Mouse (Mus musculus): ENCODE data around the gene Git1. TPM values are rescaled to one million over a fixed set of nuclear protein-coding genes. Genes with fewer than 3 reads are reported as not detected.

Git1 gene
- polyA plus RNA-seq, 1 experiment from 2014 or later: 3.2 TPM

DNA sequence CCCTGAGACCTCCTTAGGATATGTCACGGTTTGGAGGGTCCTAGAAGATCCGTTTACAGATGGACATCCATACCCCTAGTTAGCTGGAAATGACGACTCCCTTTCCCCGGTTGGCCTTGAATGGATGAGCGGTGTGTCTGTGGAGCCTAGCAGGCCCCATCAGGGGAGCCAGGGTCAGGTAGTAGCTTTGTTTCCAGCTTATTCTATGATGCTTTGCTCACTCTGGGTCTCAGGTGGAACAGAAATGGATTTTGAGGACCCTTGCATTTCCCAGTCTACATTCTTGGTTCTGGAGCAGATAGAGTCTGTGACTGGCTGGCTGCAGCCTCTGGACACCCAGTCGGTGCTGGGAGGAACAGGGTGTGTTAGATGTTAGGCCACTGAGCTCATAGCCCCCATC lies 1.4 kb downstream of the Git1 start:
- WGBS (ENCODE audit: insufficient replicate concordance): 69% methylated on average over 6 of the region's 6 CpGs
- Histone ChIP-seq H3K4me2 (peak overlapping the region; percentile 95), H3K36me3 (peaks cover 13% of the 10 kb centered on the region), H3K27ac (0 out of 2 replicates have a peak overlapping the region, but pooled peaks have one; percentile 82), H3K27me3 (replicated peaks) (peaks cover 12% of the 10 kb centered on the region), H3K4me1 (peaks cover 80% of the 10 kb centered on the region), H3K9me3 (replicated peaks) (no peaks in the 10 kb centered on the region), H3K4me3 (peak overlapping the region; percentile 88), H3K9ac (0 out of 2 replicates have a peak overlapping the region, but pooled peaks have one; percentile 88)
- ATAC-seq: no peak

DNA sequence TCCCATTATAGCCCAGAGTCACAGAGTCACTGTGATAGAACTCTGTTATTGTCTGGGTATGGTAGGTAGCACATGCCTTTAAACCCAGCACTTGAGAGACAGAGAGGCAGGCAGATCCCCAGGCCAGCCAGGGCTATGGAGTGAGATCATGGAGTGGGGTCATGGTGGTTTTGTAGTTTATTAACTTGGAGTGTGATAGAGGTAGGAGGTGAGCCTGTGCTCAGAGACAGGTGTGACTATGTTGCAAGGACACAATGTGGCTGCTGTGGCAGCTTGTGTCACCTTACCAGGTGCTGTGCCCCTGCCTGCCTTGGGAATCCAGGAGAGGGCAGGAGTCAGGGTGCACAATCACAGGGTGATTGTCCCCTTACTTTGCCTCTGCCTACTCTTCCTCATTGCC lies 2.1 kb downstream of the Git1 start:
- H3K4me2 ChIP-seq: no peak overlapping the region
- no peak overlapping the region for H3K27ac ChIP-seq
- peaks cover 5% of the 10 kb centered on the region for H3K27me3 ChIP-seq (replicated peaks)
- H3K9me3 ChIP-seq (replicated peaks): no peaks in the 10 kb centered on the region
- ATAC-seq: no peak
- H3K36me3 ChIP-seq: peaks cover 20% of the 10 kb centered on the region
- no peak overlapping the region for H3K9ac ChIP-seq
- peaks cover 73% of the 10 kb centered on the region for H3K4me1 ChIP-seq
- no peak overlapping the region for H3K4me3 ChIP-seq

GRCm38 (mm10) chr11:77497341-77497756 lies 4.0 kb downstream of the Git1 start:
- no peak overlapping the region for H3K4me3 ChIP-seq
- peaks cover 33% of the 10 kb centered on the region for H3K36me3 ChIP-seq
- H3K9me3 ChIP-seq (replicated peaks): no peaks in the 10 kb centered on the region
- 40% methylated on average over 6 of the region's 6 CpGs for WGBS (ENCODE audit: insufficient replicate concordance)
- H3K4me1 ChIP-seq: peaks cover 60% of the 10 kb centered on the region
- peak overlapping the region; percentile 73; the same call in 1 of the 2 replicates for H3K27ac ChIP-seq
- H3K27me3 ChIP-seq (replicated peaks): no peaks in the 10 kb centered on the region
- no peak overlapping the region; the same call in 1 of the 2 replicates for H3K4me2 ChIP-seq
- no peak overlapping the region for H3K9ac ChIP-seq
- no peak for ATAC-seq

DNA sequence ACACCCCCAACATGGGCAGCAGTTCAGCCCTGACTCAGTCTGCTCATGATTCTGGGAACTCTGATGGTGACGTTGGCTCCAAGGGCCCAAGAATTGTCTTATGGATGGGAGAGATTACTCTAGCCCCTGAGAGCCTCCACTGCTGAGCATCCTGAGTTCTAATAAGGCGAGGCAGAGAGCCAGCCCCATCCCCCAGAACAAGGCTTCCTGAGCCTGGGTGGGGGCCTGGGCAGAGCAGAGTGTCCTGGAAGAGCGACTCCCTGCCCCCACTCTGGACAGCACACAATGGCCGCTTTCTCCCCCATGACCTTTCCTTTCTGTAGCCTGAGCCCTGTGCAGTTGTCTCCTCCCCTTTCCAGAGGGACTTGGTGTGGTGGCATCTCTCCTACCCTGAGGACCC lies 4.5 kb downstream of the Git1 start:
- no peak for ATAC-seq
- Histone ChIP-seq H3K9me3 (replicated peaks) (no peaks in the 10 kb centered on the region), H3K36me3 (peaks cover 38% of the 10 kb centered on the region), H3K4me3 (no peak overlapping the region), H3K27me3 (replicated peaks) (no peaks in the 10 kb centered on the region), H3K4me1 (peaks cover 55% of the 10 kb centered on the region), H3K9ac (no peak overlapping the region), H3K27ac (0 out of 2 replicates have a peak overlapping the region, but pooled peaks have one; percentile 36), H3K4me2 (peak overlapping the region; percentile 10; the same call in 1 of the 2 replicates)
- 68% methylated on average over 4 of the region's 4 CpGs for WGBS (ENCODE audit: insufficient replicate concordance)

- no peaks in the 10 kb centered on the region for H3K9me3 ChIP-seq (replicated peaks)
- H3K4me3 ChIP-seq: no peak overlapping the region
- peaks cover 53% of the 10 kb centered on the region for H3K4me1 ChIP-seq
- no peak for ATAC-seq
- H3K4me2 ChIP-seq: peak overlapping the region; percentile 10; the same call in 1 of the 2 replicates
- H3K36me3 ChIP-seq: peaks cover 44% of the 10 kb centered on the region
- H3K27me3 ChIP-seq (replicated peaks): no peaks in the 10 kb centered on the region
- 0 out of 2 replicates have a peak overlapping the region, but pooled peaks have one; percentile 36 for H3K27ac ChIP-seq
- 79% methylated on average over 12 of the region's 12 CpGs for WGBS (ENCODE audit: insufficient replicate concordance)
- H3K9ac ChIP-seq: 0 out of 2 replicates have a peak overlapping the region, but pooled peaks have one; percentile 7
Observed at GRCm38 (mm10) chr11:77498261-77499139, 5.1 kb downstream of the Git1 start.

DNA sequence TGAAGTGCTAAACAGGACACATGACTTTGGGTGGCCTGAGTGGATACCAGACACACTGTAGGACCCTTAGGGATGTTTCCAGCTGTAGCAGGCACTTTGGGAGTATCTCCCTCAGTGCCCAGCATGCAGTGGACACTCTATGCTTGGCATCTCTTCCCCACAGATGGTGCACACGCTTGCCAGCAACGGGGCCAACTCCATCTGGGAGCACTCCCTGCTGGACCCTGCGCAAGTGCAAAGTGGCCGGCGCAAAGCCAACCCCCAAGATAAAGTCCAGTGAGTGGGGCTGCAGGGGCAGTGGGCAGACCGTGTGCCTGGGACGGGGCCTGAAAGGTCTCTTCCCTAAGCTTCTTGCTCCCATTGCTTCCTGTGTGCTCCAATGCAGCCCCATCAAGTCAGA lies 6.0 kb downstream of the Git1 start:
- Histone ChIP-seq H3K27ac (no peak overlapping the region), H3K4me1 (peaks cover 45% of the 10 kb centered on the region), H3K9ac (no peak overlapping the region), H3K36me3 (peaks cover 53% of the 10 kb centered on the region), H3K27me3 (replicated peaks) (no peaks in the 10 kb centered on the region), H3K4me2 (no peak overlapping the region), H3K9me3 (replicated peaks) (no peaks in the 10 kb centered on the region), H3K4me3 (no peak overlapping the region)
- ATAC-seq: no peak
- 79% methylated on average over 7 of the region's 7 CpGs for WGBS (ENCODE audit: insufficient replicate concordance)

- H3K4me3 ChIP-seq: no peak overlapping the region
- no peaks in the 10 kb centered on the region for H3K27me3 ChIP-seq (replicated peaks)
- H3K9ac ChIP-seq: no peak overlapping the region
- 86% methylated on average over 17 of the region's 17 CpGs for WGBS (ENCODE audit: insufficient replicate concordance)
- H3K36me3 ChIP-seq: peaks cover 66% of the 10 kb centered on the region
- H3K9me3 ChIP-seq (replicated peaks): no peaks in the 10 kb centered on the region
- H3K27ac ChIP-seq: no peak overlapping the region
- no peak for ATAC-seq
- peaks cover 32% of the 10 kb centered on the region for H3K4me1 ChIP-seq
- no peak overlapping the region for H3K4me2 ChIP-seq
Observed at GRCm38 (mm10) chr11:77500361-77501325, 7.3 kb downstream of the Git1 start.

- no peak overlapping the region for H3K4me2 ChIP-seq
- no peak overlapping the region for H3K9ac ChIP-seq
- no peaks in the 10 kb centered on the region for H3K27me3 ChIP-seq (replicated peaks)
- peaks cover 73% of the 10 kb centered on the region for H3K36me3 ChIP-seq
- WGBS (ENCODE audit: insufficient replicate concordance): 23% methylated on average over 5 of the region's 5 CpGs
- no peak for ATAC-seq
- H3K27ac ChIP-seq: no peak overlapping the region
- H3K9me3 ChIP-seq (replicated peaks): no peaks in the 10 kb centered on the region
- no peak overlapping the region for H3K4me3 ChIP-seq
- H3K4me1 ChIP-seq: peaks cover 26% of the 10 kb centered on the region
Observed at GRCm38 (mm10) chr11:77501392-77501791, 8.0 kb downstream of the Git1 start.

DNA sequence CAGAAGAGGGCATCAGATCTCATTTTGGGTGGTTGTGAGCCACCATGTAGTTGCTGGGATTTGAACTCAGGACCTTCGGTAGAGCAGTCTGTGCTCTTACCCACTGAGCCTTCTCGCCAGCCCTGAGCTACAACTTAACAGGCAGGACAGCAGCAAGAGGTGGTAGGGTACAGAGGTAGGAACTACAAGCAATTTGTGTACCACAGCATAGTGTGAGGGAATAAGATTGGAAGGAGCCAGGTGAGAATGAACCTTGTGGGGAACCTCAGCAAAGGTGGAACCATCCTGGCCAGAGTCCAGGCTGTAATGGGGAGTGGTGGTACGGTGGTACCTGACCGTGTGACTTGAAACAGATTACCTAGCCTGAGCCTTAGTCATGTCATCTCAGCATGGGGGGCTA lies 8.6 kb downstream of the Git1 start:
- Histone ChIP-seq H3K4me1 (peaks cover 22% of the 10 kb centered on the region), H3K36me3 (peaks cover 79% of the 10 kb centered on the region), H3K27me3 (replicated peaks) (no peaks in the 10 kb centered on the region), H3K4me3 (no peak overlapping the region), H3K27ac (no peak overlapping the region), H3K9ac (no peak overlapping the region), H3K9me3 (replicated peaks) (no peaks in the 10 kb centered on the region), H3K4me2 (no peak overlapping the region)
- ATAC-seq: no peak
- WGBS (ENCODE audit: insufficient replicate concordance): 70% methylated on average over 4 of the region's 4 CpGs

DNA sequence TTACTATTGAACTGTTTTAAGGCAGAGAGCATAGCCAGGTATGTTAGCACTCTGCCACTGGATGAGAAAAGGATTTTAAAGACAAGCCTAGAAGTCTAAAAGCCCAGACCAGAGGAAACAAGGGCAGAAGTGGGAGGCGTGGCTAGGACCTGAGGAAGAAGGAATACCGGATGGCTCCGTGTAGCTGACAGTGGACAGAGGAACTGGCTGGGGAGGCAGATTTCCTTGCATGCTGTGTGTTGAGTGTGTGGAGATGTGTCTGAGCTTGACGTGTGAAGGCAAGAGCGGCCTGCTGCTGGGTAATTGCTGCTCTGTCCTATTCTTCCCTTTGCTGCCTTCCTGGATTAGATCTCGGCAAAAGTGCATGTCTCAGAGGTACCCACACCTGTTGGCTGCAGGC lies 9.1 kb downstream of the Git1 start:
- Histone ChIP-seq H3K9me3 (replicated peaks) (no peaks in the 10 kb centered on the region), H3K27me3 (replicated peaks) (no peaks in the 10 kb centered on the region), H3K9ac (no peak overlapping the region), H3K36me3 (peaks cover 84% of the 10 kb centered on the region), H3K4me1 (peaks cover 17% of the 10 kb centered on the region), H3K4me3 (no peak overlapping the region), H3K27ac (no peak overlapping the region), H3K4me2 (no peak overlapping the region)
- 81% methylated on average over 6 of the region's 6 CpGs for WGBS (ENCODE audit: insufficient replicate concordance)
- no peak for ATAC-seq

DNA sequence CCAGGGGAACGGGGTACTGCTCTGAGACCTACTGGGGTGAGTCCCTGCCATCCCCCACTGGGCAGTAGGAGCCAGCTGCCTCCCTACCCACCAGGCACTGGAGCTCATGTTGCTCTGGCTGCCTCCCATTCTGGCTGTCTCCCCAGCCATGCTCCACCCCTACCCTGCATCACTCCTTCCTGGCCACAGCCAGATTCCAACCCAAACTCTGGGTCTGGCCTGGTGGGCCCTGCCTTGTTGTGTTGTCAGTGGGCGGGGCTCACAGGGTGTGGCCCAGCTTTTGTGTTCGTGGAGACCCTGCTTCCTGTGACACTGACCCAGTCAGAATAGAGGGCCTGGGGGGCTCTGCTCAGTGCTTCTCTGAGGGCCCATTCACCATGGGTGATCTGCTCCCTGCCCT lies 10.1 kb downstream of the Git1 start:
- H3K27me3 ChIP-seq (replicated peaks): no peaks in the 10 kb centered on the region

DNA sequence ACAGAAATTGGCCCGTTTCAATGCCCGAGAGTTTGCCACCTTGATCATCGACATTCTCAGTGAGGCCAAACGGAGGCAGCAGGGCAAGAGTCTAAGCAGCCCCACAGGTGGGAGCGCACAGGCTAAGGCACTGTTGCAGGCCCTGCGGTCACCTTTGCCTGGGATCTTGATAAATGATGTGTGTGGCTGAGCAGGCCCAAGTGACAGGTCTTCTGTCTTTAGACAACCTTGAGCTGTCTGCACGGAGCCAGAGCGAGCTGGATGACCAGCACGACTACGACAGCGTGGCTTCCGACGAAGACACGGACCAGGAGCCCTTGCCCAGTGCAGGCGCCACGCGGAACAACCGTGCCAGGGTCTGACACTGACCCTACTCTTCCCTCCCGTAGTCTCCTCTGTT lies 11.0 kb downstream of the Git1 start:
- ATAC-seq: no peak
- H3K9me3 ChIP-seq (replicated peaks): no peaks in the 10 kb centered on the region
- H3K27me3 ChIP-seq (replicated peaks): no peaks in the 10 kb centered on the region
- H3K4me2 ChIP-seq: no peak overlapping the region
- WGBS (ENCODE audit: insufficient replicate concordance): 88% methylated on average over 19 of the region's 19 CpGs
- H3K9ac ChIP-seq: no peak overlapping the region
- H3K4me3 ChIP-seq: no peak overlapping the region
- H3K36me3 ChIP-seq: peaks cover 77% of the 10 kb centered on the region
- peaks cover 15% of the 10 kb centered on the region for H3K4me1 ChIP-seq
- no peak overlapping the region for H3K27ac ChIP-seq

More for the DNA sequence above, 10.1 kb downstream of the Git1 start:
- H3K4me1 ChIP-seq: peaks cover 11% of the 10 kb centered on the region
- no peak overlapping the region for H3K27ac ChIP-seq
- H3K9ac ChIP-seq: no peak overlapping the region
- no peak overlapping the region for H3K4me2 ChIP-seq
- 55% methylated on average over 3 of the region's 3 CpGs for WGBS (ENCODE audit: insufficient replicate concordance)
- H3K9me3 ChIP-seq (replicated peaks): no peaks in the 10 kb centered on the region
- ATAC-seq: no peak
- peaks cover 86% of the 10 kb centered on the region for H3K36me3 ChIP-seq
- no peak overlapping the region for H3K4me3 ChIP-seq
